Mouse (Mus musculus) embryonic facial prominence, embryonic 13.5 days (tissue): ENCODE measurements around the gene Krtap12-1. TPM values are rescaled to one million over a fixed set of nuclear protein-coding genes. Genes with fewer than 3 reads are reported as not detected.
"Not testable (repeated sequence)": the region's sequence is repeated elsewhere in the genome, so short reads cannot be mapped to it uniquely, and the experiment has no call there.

Experiments used
- ATAC-seq: fragments of 200-750 bp; cut with Nextera tagmentation; 2 replicates; pipeline ENCODE4 v1.8.0; 2017; ENCODE audit warnings: low read depth; ENCODE audit not compliant: insufficient number of reproducible peaks, insufficient read depth, low FRiP score, low TSS enrichment
- H3K27ac ChIP-seq: fragments of 300-500 bp; sonication (generic); 2 replicates; pipeline ENCODE4 v1.5.1; 2015; ENCODE audit warnings: moderate library complexity, mild to moderate bottlenecking, inconsistent platforms
- H3K27me3 ChIP-seq: fragments of 300-500 bp; sonication (generic); 2 replicates; pipeline ENCODE4 v1.6.1; 2015; ENCODE audit warnings: mild to moderate bottlenecking, inconsistent platforms
- H3K36me3 ChIP-seq: fragments of 300-500 bp; sonication (generic); 2 replicates; pipeline ENCODE4 v1.6.1; 2015; ENCODE audit warnings: mild to moderate bottlenecking, inconsistent platforms
- H3K4me1 ChIP-seq: fragments of 300-500 bp; sonication (generic); 2 replicates; pipeline ENCODE4 v1.6.1; 2015; ENCODE audit warnings: inconsistent platforms
- H3K4me2 ChIP-seq: fragments of 300-500 bp; sonication (generic); 2 replicates; pipeline ENCODE4 v1.6.1; 2015; ENCODE audit warnings: moderate library complexity, mild to moderate bottlenecking, inconsistent platforms
- H3K4me3 ChIP-seq: fragments of 300-500 bp; sonication (generic); 2 replicates; pipeline ENCODE4 v1.5.1; 2015; ENCODE audit warnings: mild to moderate bottlenecking, inconsistent platforms
- H3K9ac ChIP-seq: fragments of 300-500 bp; sonication (generic); 2 replicates; pipeline ENCODE4 v1.6.1; 2015; ENCODE audit warnings: mild to moderate bottlenecking, inconsistent platforms
- H3K9me3 ChIP-seq: fragments of 300-500 bp; sonication (generic); 2 replicates; pipeline ENCODE4 v1.6.1; 2016; ENCODE audit warnings: inconsistent platforms
- WGBS: fragments of 180-500 bp; shearing (Covaris S2); methylation state at CpG from one replicate; pipeline ENCODE4 v1.1.7; 2015; ENCODE audit warnings: mixed read lengths; 5-methylcytosine and 5-hydroxymethylcytosine counted together
- polyA plus RNA-seq: library from polyadenylated mRNA; unstranded; fragments of >200 nt; fragmentation: Nextera tagmentation; extraction: Ambion mirVana; gene quantifications from 2 replicates; pipeline ENCODE4 v1.2.1, GENCODE M21; 2015

Krtap12-1 gene
- not detected in 2 replicates for polyA plus RNA-seq

- H3K4me3 ChIP-seq, H3K27me3 ChIP-seq, H3K4me2 ChIP-seq, H3K27ac ChIP-seq, H3K36me3 ChIP-seq, H3K9ac ChIP-seq, H3K4me1 ChIP-seq, ATAC-seq, H3K9me3 ChIP-seq: not testable (repeated sequence)
- WGBS = 77% methylated on average over 1 of the region's 1 CpGs
Observed at GRCm38 (mm10) chr10:77720299-77720698, at the start of gene Krtap12-1. Gene Krtap12-1, plus strand, starts transcription at chr10:77720599.

- peaks cover under 1% of the 10 kb centered on the region; the same call in 1 of the 2 replicates for H3K27me3 ChIP-seq
- H3K9ac ChIP-seq = no peak overlapping the region
- peaks cover 9% of the 10 kb centered on the region for H3K4me1 ChIP-seq
- H3K9me3 ChIP-seq = no peaks in the 10 kb centered on the region
- H3K4me3 ChIP-seq = no peak overlapping the region
- 57% methylated on average over 4 of the region's 4 CpGs for WGBS
- no peak for ATAC-seq
- H3K36me3 ChIP-seq = no peaks in the 10 kb centered on the region
- no peak overlapping the region for H3K4me2 ChIP-seq
- H3K27ac ChIP-seq = no peak overlapping the region
Observed at GRCm38 (mm10) chr10:77670710-77671109, 49.7 kb upstream of the Krtap12-1 start.

GRCm38 (mm10) chr10:77671519-77671918, 48.9 kb upstream of the Krtap12-1 start:
- Histone ChIP-seq H3K4me3 (no peak overlapping the region), H3K9me3 (no peaks in the 10 kb centered on the region), H3K4me2 (no peak overlapping the region), H3K4me1 (peaks cover 9% of the 10 kb centered on the region), H3K27ac (no peak overlapping the region), H3K27me3 (peaks cover 8% of the 10 kb centered on the region; the same call in 1 of the 2 replicates), H3K36me3 (no peaks in the 10 kb centered on the region), H3K9ac (no peak overlapping the region)
- WGBS = 85% methylated on average over 4 of the region's 4 CpGs
- ATAC-seq = no peak

GRCm38 (mm10) chr10:77673765-77674164, 46.6 kb upstream of the Krtap12-1 start:
- H3K4me3 ChIP-seq = no peak overlapping the region
- no peaks in the 10 kb centered on the region for H3K9me3 ChIP-seq
- H3K27ac ChIP-seq = no peak overlapping the region
- no peak for ATAC-seq
- WGBS = 47% methylated on average over 13 of the region's 13 CpGs
- H3K36me3 ChIP-seq = no peaks in the 10 kb centered on the region
- no peak overlapping the region for H3K9ac ChIP-seq
- H3K27me3 ChIP-seq = peaks cover 29% of the 10 kb centered on the region
- H3K4me2 ChIP-seq = no peak overlapping the region
- H3K4me1 ChIP-seq = peaks cover 22% of the 10 kb centered on the region

- WGBS = under 1% methylated on average over 35 of the region's 35 CpGs
- H3K4me2 ChIP-seq = peak overlapping the region; percentile 78
- peak overlapping the region; percentile 66 for H3K9ac ChIP-seq
- no peaks in the 10 kb centered on the region for H3K36me3 ChIP-seq
- no peak for ATAC-seq
- H3K27ac ChIP-seq = no peak overlapping the region
- H3K4me3 ChIP-seq = peak overlapping the region; percentile 43
- peaks cover 39% of the 10 kb centered on the region for H3K27me3 ChIP-seq
- H3K4me1 ChIP-seq = peaks cover 22% of the 10 kb centered on the region
- H3K9me3 ChIP-seq = no peaks in the 10 kb centered on the region
Observed at GRCm38 (mm10) chr10:77677562-77677961, 42.8 kb upstream of the Krtap12-1 start.

GRCm38 (mm10) chr10:77682994-77683393, 37.4 kb upstream of the Krtap12-1 start:
- ATAC-seq = no peak
- no peak overlapping the region for H3K9ac ChIP-seq
- H3K36me3 ChIP-seq = no peaks in the 10 kb centered on the region
- H3K27me3 ChIP-seq = peaks cover 64% of the 10 kb centered on the region
- 71% methylated on average over 7 of the region's 7 CpGs for WGBS
- no peak overlapping the region for H3K4me3 ChIP-seq
- H3K27ac ChIP-seq = no peak overlapping the region
- peaks cover 18% of the 10 kb centered on the region for H3K4me1 ChIP-seq
- H3K9me3 ChIP-seq = no peaks in the 10 kb centered on the region
- H3K4me2 ChIP-seq = no peak overlapping the region

GRCm38 (mm10) chr10:77684181-77684580, 36.2 kb upstream of the Krtap12-1 start:
- no peak overlapping the region for H3K4me2 ChIP-seq

GRCm38 (mm10) chr10:77685895-77686664, 34.3 kb upstream of the Krtap12-1 start, which contains the start of gene Tspear:
Gene Tspear, plus strand, starts transcription at chr10:77686569.
- no peak; the same call in 1 of the 2 replicates for ATAC-seq
- Histone ChIP-seq H3K9ac (no peak within 1 kb of the TSS), H3K4me1 (peaks cover 18% of the 10 kb centered on the region), H3K36me3 (no peaks in the 10 kb centered on the region), H3K4me2 (peak within 1 kb of the TSS; percentile 35), H3K9me3 (no peaks in the 10 kb centered on the region), H3K4me3 (no peak within 1 kb of the TSS), H3K27me3 (peaks cover 67% of the 10 kb centered on the region), H3K27ac (0 out of 2 replicates have a peak within 1 kb of the TSS, but pooled peaks have one; percentile 7)
- 4% methylated on average over 22 of the region's 22 CpGs for WGBS

More at GRCm38 (mm10) chr10:77684181-77684580, 36.2 kb upstream of the Krtap12-1 start:
- Histone ChIP-seq H3K4me3 (no peak overlapping the region), H3K4me1 (peaks cover 15% of the 10 kb centered on the region), H3K9me3 (no peaks in the 10 kb centered on the region), H3K27me3 (peaks cover 65% of the 10 kb centered on the region), H3K36me3 (no peaks in the 10 kb centered on the region), H3K27ac (no peak overlapping the region), H3K9ac (no peak overlapping the region)
- ATAC-seq = no peak
- 16% methylated on average over 8 of the region's 8 CpGs for WGBS

- H3K27ac ChIP-seq = 0 out of 2 replicates have a peak overlapping the region, but pooled peaks have one; percentile 7
- H3K4me1 ChIP-seq = peaks cover 18% of the 10 kb centered on the region
- H3K9me3 ChIP-seq = no peaks in the 10 kb centered on the region
- no peak for ATAC-seq
- WGBS = 19% methylated on average over 10 of the region's 10 CpGs
- peak overlapping the region; percentile 1; the same call in 1 of the 2 replicates for H3K4me2 ChIP-seq
- H3K36me3 ChIP-seq = no peaks in the 10 kb centered on the region
- H3K27me3 ChIP-seq = peaks cover 67% of the 10 kb centered on the region
- no peak overlapping the region for H3K4me3 ChIP-seq
- H3K9ac ChIP-seq = no peak overlapping the region
Observed at GRCm38 (mm10) chr10:77687021-77687420, 33.4 kb upstream of the Krtap12-1 start.

- H3K4me1 ChIP-seq = peaks cover 15% of the 10 kb centered on the region
- H3K36me3 ChIP-seq, H3K9me3 ChIP-seq, H3K4me2 ChIP-seq, ATAC-seq, H3K4me3 ChIP-seq, H3K9ac ChIP-seq, H3K27ac ChIP-seq: not testable (repeated sequence)
- peaks cover 45% of the 10 kb centered on the region for H3K27me3 ChIP-seq
- WGBS = 62% methylated on average over 3 of the region's 3 CpGs
Observed at GRCm38 (mm10) chr10:77690356-77690807, 30.0 kb upstream of the Krtap12-1 start, which contains the start of gene Gm19402. Gene Gm19402, minus strand, starts transcription at chr10:77690757.

GRCm38 (mm10) chr10:77697133-77697532, 23.3 kb upstream of the Krtap12-1 start, which contains the start of gene Gm9508:
Gene Gm9508, minus strand, starts transcription at chr10:77697233.
- Histone ChIP-seq H3K4me1 (0 out of 2 replicates have a peak, but pooled peaks cover 6% of the 10 kb centered on the region), H3K4me2 (no peak within 1 kb of the TSS), H3K9me3 (no peaks in the 10 kb centered on the region; the same call in 1 of the 2 replicates), H3K4me3 (no peak within 1 kb of the TSS), H3K36me3 (no peaks in the 10 kb centered on the region), H3K27ac (no peak within 1 kb of the TSS), H3K9ac (no peak within 1 kb of the TSS), H3K27me3 (no peaks in the 10 kb centered on the region; the same call in 1 of the 2 replicates)
- ATAC-seq = no peak
- WGBS = 34% methylated on average over 4 of the region's 4 CpGs
